Mouse (Mus musculus): Measurements from ENCODE around the gene Olfr512. TPM values are rescaled to one million over a fixed set of nuclear protein-coding genes. Genes with fewer than 3 reads are reported as not detected.

Olfr512 gene
- polyA plus RNA-seq (2015; fragmentation: Nextera tagmentation; extraction: Ambion mirVana) = 0.47 TPM in 1 of 2 replicates, not detected in the other

- H3K9ac ChIP-seq = no peak within 1 kb of the TSS
- H3K4me1 ChIP-seq = no peaks in the 10 kb centered on the region
- ATAC-seq (ENCODE audit: insufficient number of reproducible peaks, low FRiP score, low TSS enrichment, low read depth) = no peak
- no peak within 1 kb of the TSS for H3K27ac ChIP-seq (replicated peaks)
- H3K27me3 ChIP-seq = no peaks in the 10 kb centered on the region
- H3K4me2 ChIP-seq (replicated peaks) = no peak within 1 kb of the TSS
- H3K4me3 ChIP-seq (replicated peaks) = no peak within 1 kb of the TSS
- H3K9me3 ChIP-seq (replicated peaks) = no peaks in the 10 kb centered on the region
- H3K36me3 ChIP-seq = no peaks in the 10 kb centered on the region
Observed at GRCm38 (mm10) chr7:108713020-108713419, at the start of gene Olfr512. Gene Olfr512 (plus strand): TSS chr7:108713320.

- Histone ChIP-seq H3K4me3 (replicated peaks) (no peak within 1 kb of the TSS), H3K4me2 (replicated peaks) (no peak within 1 kb of the TSS), H3K4me1 (no peaks in the 10 kb centered on the region), H3K36me3 (no peaks in the 10 kb centered on the region), H3K27me3 (no peaks in the 10 kb centered on the region), H3K27ac (replicated peaks) (no peak within 1 kb of the TSS), H3K9me3 (replicated peaks) (no peaks in the 10 kb centered on the region), H3K9ac (no peak within 1 kb of the TSS)
- 87% methylated on average over 1 of the region's 1 CpGs for WGBS
- no peak for ATAC-seq (ENCODE audit: insufficient number of reproducible peaks, low FRiP score, low TSS enrichment, low read depth)
Observed at GRCm38 (mm10) chr7:108666118-108666517, 47.0 kb upstream of the Olfr512 start, which contains the start of gene Olfr510. Gene Olfr510 (plus strand): TSS chr7:108666418.

GRCm38 (mm10) chr7:108671058-108671457 is 42.1 kb upstream of the Olfr512 start:
- Histone ChIP-seq H3K4me3 (replicated peaks) (no peak overlapping the region), H3K9ac (no peak overlapping the region), H3K4me1 (no peaks in the 10 kb centered on the region), H3K4me2 (replicated peaks) (no peak overlapping the region), H3K9me3 (replicated peaks) (no peaks in the 10 kb centered on the region), H3K36me3 (no peaks in the 10 kb centered on the region), H3K27me3 (no peaks in the 10 kb centered on the region), H3K27ac (replicated peaks) (no peak overlapping the region)
- 48% methylated on average over 1 of the region's 1 CpGs for WGBS
- no peak for ATAC-seq (ENCODE audit: insufficient number of reproducible peaks, low FRiP score, low TSS enrichment, low read depth)

GRCm38 (mm10) chr7:108678886-108679285 is 34.2 kb upstream of the Olfr512 start:
- WGBS = 81% methylated on average over 4 of the region's 4 CpGs
- H3K27me3 ChIP-seq = no peaks in the 10 kb centered on the region
- no peaks in the 10 kb centered on the region for H3K4me1 ChIP-seq
- H3K4me3 ChIP-seq (replicated peaks) = no peak overlapping the region
- no peak overlapping the region for H3K9ac ChIP-seq
- ATAC-seq (ENCODE audit: insufficient number of reproducible peaks, low FRiP score, low TSS enrichment, low read depth) = no peak
- H3K36me3 ChIP-seq = no peaks in the 10 kb centered on the region
- H3K4me2 ChIP-seq (replicated peaks) = no peak overlapping the region
- H3K27ac ChIP-seq (replicated peaks) = no peak overlapping the region
- H3K9me3 ChIP-seq (replicated peaks) = no peaks in the 10 kb centered on the region

- H3K4me2 ChIP-seq (replicated peaks) = no peak within 1 kb of the TSS
- H3K36me3 ChIP-seq = no peaks in the 10 kb centered on the region
- H3K4me3 ChIP-seq (replicated peaks) = no peak within 1 kb of the TSS
- H3K27me3 ChIP-seq = no peaks in the 10 kb centered on the region
- ATAC-seq (ENCODE audit: insufficient number of reproducible peaks, low FRiP score, low TSS enrichment, low read depth) = no peak
- H3K4me1 ChIP-seq = no peaks in the 10 kb centered on the region
- no peak within 1 kb of the TSS for H3K27ac ChIP-seq (replicated peaks)
- H3K9ac ChIP-seq = no peak within 1 kb of the TSS
- H3K9me3 ChIP-seq (replicated peaks) = no peaks in the 10 kb centered on the region
- WGBS = 52% methylated on average over 1 of the region's 1 CpGs
Observed at GRCm38 (mm10) chr7:108750673-108751072, 37.6 kb downstream of the Olfr512 start, which contains the start of gene Olfr513. Gene Olfr513 (plus strand): TSS chr7:108750973.

- no peak overlapping the region for H3K4me3 ChIP-seq (replicated peaks)
- no peaks in the 10 kb centered on the region for H3K27me3 ChIP-seq
- H3K9me3 ChIP-seq (replicated peaks) = no peaks in the 10 kb centered on the region
- WGBS = 30% methylated on average over 3 of the region's 3 CpGs
- no peak overlapping the region for H3K4me2 ChIP-seq (replicated peaks)
- no peak overlapping the region for H3K27ac ChIP-seq (replicated peaks)
- no peaks in the 10 kb centered on the region for H3K36me3 ChIP-seq
- no peaks in the 10 kb centered on the region for H3K4me1 ChIP-seq
- ATAC-seq (ENCODE audit: insufficient number of reproducible peaks, low FRiP score, low TSS enrichment, low read depth) = no peak
- no peak overlapping the region for H3K9ac ChIP-seq
Observed at GRCm38 (mm10) chr7:108760411-108760810, 47.3 kb downstream of the Olfr512 start.

Other genes starting within 250 kb of the Olfr512 start
- gene Olfr498, start 248.0 kb upstream of the Olfr512 start, polyA plus RNA-seq (2015; fragmentation: Nextera tagmentation; extraction: Ambion mirVana) = 0.09 and 0.13 TPM in 2 replicates
- not detected in 2 replicates for gene Olfr502, start 188.3 kb upstream of the Olfr512 start, polyA plus RNA-seq (2015; fragmentation: Nextera tagmentation; extraction: Ambion mirVana)
- not detected in 2 replicates for gene Olfr503, start 168.8 kb upstream of the Olfr512 start, polyA plus RNA-seq (2015; fragmentation: Nextera tagmentation; extraction: Ambion mirVana)
- gene Olfr504, start 147.5 kb upstream of the Olfr512 start, polyA plus RNA-seq (2015; fragmentation: Nextera tagmentation; extraction: Ambion mirVana) = not detected in 2 replicates
- gene Olfr506, start 102.5 kb upstream of the Olfr512 start, polyA plus RNA-seq (2015; fragmentation: Nextera tagmentation; extraction: Ambion mirVana) = 0.08 and 0.19 TPM in 2 replicates
- gene Olfr507, start 91.5 kb upstream of the Olfr512 start, polyA plus RNA-seq (2015; fragmentation: Nextera tagmentation; extraction: Ambion mirVana) = not detected in 2 replicates
- 0.30 TPM in 1 of 2 replicates, not detected in the other for gene Olfr508, start 83.3 kb upstream of the Olfr512 start, polyA plus RNA-seq (2015; fragmentation: Nextera tagmentation; extraction: Ambion mirVana)
- gene Olfr509, start 61.4 kb upstream of the Olfr512 start, polyA plus RNA-seq (2015; fragmentation: Nextera tagmentation; extraction: Ambion mirVana) = 0.25 and 0.47 TPM in 2 replicates
- 0.17 TPM in 1 of 2 replicates, not detected in the other for gene Olfr510, start 46.9 kb upstream of the Olfr512 start, polyA plus RNA-seq (2015; fragmentation: Nextera tagmentation; extraction: Ambion mirVana)
- 0.17 TPM in 1 of 2 replicates, not detected in the other for gene Olfr513, start 37.7 kb downstream of the Olfr512 start, polyA plus RNA-seq (2015; fragmentation: Nextera tagmentation; extraction: Ambion mirVana)
- not detected in 2 replicates for gene Olfr514, start 112.7 kb downstream of the Olfr512 start, polyA plus RNA-seq (2015; fragmentation: Nextera tagmentation; extraction: Ambion mirVana)
- 0.14 and 0.23 TPM in 2 replicates for gene Olfr516, start 137.2 kb downstream of the Olfr512 start, polyA plus RNA-seq (2015; fragmentation: Nextera tagmentation; extraction: Ambion mirVana)
- not detected in 2 replicates for gene Olfr517, start 159.1 kb downstream of the Olfr512 start, polyA plus RNA-seq (2015; fragmentation: Nextera tagmentation; extraction: Ambion mirVana)
- 0.05 and 0.12 TPM in 2 replicates for gene Olfr518, start 171.7 kb downstream of the Olfr512 start, polyA plus RNA-seq (2015; fragmentation: Nextera tagmentation; extraction: Ambion mirVana)
- not detected in 2 replicates for gene Olfr519, start 181.1 kb downstream of the Olfr512 start, polyA plus RNA-seq (2015; fragmentation: Nextera tagmentation; extraction: Ambion mirVana)
- 1.9 and 2.3 TPM in 2 replicates for gene Nlrp10, start 216.9 kb downstream of the Olfr512 start, polyA plus RNA-seq (2015; fragmentation: Nextera tagmentation; extraction: Ambion mirVana)
- 97.9 and 102 TPM in 2 replicates for gene Eif3f, start 221.1 kb downstream of the Olfr512 start, polyA plus RNA-seq (2015; fragmentation: Nextera tagmentation; extraction: Ambion mirVana)
- gene Tub, start 237.0 kb downstream of the Olfr512 start, polyA plus RNA-seq (2015; fragmentation: Nextera tagmentation; extraction: Ambion mirVana) = 4.1 and 4.2 TPM in 2 replicates